Mouse (Mus musculus): ENCODE data around the gene Setd4.
A peak's percentile ranks its signal among the peaks of the same experiment; 100 is the strongest.

The Setd4 gene

DNA sequence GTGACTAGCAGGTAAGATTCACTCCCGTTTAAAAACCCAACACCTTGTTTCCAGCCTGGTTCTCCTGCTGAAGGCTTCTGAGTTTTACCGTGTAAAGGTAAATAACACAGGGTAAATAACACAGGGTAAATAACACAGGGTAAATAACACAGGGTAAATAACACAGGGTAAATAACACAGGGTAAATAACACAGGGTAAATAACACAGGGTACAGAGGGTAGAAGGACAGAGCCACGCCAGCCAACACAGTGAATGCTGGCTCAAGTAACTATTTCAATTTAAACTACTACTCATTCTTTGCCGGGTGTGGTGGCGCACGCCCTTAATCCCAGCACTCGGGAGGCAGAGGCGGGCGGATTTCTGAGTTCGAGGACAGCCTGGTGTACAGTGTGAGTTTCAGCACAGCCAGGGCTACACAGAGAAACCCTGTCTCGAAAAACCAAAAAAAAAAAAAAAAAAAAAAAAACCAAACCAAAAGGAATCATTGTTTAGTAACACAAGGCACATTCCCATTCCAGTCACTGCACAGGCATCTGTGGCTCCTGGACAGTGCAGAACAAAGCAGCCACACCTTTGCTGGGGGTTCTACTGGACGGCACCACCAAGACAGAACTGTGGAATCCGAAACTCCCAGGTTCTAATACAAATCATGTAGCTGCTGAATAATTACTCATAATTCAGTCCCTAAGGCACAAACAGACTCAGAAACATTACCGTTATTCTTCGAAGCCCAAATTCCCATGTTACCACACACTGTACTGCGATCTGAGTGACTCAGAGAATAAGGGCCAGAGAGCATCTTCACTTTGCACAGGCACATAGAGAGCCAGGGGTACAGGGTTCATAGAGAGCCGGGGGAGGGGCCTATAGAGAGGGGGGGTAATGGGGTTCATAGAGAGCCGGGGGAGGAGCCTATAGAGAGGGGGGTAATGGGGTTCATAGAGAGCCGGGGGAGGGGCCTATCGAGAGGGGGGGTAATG is 12.1 kb downstream of the Setd4 start:
- DNase-seq, result no peak

DNA sequence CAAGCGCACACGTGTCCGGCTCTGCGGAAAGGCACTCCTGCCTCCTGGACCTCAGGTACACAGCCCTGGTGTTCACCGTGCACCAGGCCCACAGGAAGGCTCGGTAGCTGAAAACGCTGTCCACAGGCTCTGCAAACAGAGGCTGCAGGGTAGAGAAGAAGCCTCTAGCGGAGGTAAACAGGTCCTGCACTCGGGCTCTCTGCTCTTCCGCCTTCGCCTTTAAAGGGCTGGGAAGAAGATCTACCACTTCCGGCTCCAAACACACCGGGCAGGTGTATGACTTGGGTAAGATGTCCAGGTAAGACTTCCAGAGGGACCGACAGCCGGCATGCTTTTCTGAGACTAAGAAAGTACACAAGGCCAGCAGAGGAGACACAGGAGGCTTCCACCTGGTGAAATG is 12.9 kb downstream of the Setd4 start:
- DNase-seq, result no peak

DNA sequence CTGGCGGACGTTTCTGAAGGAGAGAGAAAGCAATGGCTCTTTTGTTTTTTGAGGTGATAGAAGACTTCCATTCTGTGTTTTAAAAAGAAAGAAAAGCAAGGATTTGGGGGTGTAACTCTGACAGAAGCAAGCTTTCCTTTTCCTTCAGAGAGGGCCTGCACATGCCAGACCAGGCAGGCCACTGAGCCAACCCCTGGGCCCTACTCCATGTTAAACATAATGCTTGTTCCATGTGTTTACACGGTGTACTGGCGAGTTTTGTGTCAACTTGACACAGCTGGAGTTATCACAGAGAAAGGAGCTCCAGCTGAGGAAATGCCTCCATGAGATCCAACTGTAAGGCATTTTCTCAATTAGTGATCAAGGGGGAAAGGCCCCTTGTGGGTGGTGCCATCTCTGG is 15.6 kb downstream of the Setd4 start:
- no peak for DNase-seq

DNA sequence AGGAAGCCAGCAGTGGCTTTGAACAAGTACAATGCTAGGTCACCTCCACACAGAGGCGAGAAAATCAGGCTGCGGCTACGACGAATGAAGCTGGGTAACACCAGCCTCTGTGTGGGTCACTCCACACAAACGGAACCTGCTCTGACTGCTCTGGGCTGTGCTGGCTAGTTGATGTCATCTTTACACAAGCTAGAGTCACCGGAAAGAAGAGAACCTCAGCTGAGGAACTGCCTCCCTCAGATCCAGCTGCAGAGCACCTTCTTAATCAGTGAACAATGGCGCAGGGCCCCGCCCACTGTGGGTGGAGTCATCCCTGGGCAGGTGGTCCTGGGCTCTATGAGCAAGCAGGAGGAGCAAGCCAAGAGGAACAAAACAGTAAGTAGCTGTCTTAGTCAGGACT is 17.5 kb downstream of the Setd4 start:
- no peak for DNase-seq

DNA sequence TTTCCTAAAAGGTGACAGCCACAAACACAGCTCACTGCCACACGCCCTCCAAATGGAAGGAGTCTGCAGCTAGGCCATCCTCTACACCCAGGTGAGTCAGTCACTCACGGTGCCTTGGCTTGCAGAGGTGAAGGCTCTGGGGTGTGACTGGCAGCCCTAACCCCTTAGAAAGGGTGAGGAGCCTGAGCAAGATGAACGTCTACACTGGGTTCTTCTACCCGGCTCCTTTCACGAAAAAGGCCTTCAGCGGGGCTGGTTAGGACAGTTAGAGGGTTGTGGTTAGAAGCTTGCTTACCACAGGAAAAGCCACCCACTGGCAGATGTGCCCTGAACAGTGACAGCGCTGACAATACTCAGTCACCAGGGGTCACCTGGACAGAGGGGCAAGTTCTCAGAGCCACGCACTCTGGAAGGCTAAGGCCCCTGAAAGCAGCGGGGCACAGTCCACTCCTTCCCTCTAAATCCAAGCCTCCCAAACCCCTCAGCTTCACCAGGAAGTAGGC is 18.1 kb downstream of the Setd4 start:
- no peak for DNase-seq

DNA sequence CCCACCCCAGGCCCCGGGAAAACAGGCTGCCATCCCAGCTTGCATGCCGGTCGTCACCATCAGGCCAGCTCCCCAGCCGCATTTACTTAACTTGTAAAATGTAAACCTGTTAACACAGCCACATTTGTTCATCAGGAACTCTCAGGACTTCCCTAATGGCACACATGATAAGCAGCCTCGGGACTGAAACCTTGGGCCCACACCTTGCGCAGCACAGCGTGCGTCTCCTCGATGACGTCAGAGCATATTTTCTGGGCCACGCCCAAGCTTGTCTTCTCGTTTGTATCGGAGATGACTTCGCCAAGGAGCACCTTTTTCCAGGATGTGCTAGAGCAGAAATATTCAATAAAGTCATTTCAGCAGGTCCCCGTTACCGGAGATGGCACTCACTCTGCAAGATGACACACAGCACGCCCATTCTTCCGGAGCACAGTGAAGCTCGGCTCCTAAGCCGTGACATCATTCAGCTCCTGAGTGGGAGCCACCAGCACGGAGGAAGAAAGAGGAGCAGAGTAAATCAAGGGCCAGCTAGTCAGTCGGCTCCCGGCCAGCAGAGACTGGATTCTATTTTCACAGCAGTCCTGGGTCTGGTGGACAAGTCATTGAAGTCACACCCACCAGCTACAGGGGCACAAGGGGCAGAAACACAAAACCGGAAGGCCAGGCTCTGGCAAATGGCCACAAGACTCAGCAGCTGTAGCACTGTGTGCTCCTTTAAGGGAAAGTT is 18.7 kb downstream of the Setd4 start:
- DNase-seq, result no peak

DNA sequence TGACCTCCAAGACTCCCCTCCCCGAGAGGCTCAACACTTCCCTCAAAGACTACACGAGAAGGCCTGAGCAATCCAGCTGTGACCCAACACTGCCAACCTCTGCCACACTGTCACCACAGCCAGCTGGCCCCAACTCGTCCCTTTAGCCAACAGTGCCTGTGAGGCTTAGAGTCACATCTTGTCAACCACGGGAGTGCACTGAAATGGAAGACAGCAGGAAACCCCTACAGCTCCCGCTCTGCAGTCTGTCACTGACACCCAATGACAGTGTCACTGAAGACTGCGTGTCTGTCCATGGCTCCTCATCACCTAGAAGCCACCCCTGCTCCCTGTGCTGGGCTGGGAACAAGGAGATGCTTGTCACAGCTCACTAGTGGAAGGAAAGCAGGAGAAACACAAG is 22.7 kb downstream of the Setd4 start:
- DNase-seq, result no peak

DNA sequence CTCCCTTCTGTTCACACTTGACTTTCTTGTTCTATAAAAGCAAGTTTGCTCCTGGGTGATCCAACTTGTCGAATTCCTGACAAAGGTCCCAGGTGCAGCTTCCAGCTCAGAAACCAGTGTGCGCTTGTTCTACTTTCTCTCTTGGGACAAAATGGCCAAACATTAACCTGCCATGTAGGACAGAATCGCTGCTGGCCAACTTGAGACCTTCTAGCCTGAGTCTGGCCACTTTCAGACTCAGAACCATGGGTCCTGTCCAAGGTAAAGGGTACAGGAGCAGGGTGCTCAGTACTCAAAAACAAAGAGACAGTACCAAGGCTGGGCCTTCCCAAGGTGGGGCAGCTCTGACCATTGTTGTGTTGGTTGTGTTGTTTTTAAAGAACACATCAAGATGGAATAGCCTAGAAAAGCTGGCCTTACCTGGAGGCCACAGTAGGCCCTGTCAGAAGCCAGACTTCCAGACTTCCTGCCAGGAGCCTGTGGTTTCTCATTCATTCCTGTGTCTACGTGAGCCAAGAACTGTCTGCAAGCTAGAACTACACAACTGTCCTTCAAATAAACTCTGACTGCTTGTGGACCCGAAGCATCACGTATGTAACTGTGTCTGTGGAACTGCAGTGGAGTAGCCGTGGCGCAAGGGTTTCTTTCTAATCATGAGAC is 25.4 kb downstream of the Setd4 start:
- DNase-seq, result no peak

DNA sequence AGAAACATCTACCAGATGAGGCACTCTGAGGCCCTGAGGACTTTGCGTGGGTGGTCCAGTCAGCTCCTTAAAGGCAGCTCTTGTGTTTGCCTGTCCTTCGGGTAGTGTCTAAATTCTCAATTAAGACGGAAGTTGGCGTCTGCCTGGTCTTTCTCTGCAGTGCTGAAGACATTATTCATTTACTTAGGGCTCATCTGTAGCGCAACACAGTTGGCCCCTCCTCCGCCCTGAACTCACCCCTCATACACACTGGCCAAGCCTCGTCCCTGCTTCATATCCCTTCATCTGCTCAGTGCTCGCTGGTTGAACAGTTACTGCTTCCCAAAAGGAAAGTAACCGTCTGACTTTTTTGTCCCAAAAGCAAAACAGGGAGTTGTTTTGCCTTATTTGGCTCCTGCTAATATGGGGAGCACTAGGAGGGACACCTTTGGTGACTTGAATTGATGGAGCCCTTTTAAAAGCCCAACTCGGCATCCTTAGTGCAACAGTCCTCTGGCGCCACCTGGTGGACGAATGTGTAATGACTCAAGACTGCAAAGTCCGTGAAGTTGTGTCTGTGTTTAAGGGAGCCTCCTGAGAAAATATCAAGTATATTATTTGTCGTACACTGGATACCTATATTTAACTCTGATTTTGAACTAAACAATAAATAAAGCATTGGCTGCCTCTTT is 27.3 kb downstream of the Setd4 start:
- DNase-seq, result peak; percentile 45 to 79

DNA sequence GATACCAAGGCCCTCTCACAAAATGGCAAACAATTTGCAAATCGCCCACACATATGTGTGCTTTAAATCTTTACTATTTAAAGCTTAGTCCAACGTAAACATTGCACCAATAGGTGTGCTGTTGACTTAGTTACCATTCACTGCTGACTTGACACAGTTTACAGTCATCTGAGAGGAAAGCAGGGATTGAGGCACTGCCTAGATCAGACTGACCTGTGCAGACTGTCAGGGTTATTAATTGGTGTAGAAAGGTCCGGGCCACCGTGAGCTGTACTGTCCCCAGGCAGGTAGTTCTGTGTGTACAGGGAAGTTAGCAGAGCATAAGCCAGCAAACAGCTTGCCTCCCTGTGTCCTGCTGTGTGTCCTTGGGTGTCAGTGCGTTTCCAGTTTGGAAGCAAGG is 28.3 kb downstream of the Setd4 start:
- DNase-seq, result no peak

DNA sequence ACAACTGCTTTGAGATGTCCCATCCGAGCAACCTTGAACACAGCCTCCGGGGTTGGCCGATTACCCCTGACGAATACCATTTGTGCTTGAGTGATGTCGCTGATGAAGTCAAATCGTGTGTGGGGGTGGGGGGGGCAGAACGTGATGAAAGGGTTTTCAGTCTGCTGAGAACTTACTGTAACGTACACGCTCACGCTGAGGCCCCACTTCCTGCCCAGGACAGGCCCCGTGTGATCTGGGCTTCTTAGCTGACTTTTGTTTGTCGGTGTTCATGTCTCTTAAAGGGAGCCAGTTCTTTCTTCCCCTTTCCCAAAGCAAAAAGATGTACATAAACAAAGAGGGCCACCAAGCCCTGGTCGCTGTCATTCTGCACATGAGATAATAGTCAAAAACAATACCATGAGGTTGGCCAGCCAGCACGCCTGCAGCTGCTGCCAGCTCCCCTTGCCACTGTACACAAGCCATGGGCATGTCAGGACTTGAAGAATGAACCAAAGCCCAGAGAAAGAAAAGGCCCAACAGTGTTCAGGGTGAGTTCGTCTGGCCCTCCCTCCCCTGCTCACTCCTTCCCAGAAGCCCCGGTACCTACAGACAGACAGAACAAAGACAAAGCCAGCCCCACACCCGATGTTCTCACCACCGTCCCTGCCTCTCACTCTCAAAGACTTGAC is 29.2 kb downstream of the Setd4 start:
- no peak for DNase-seq

DNA sequence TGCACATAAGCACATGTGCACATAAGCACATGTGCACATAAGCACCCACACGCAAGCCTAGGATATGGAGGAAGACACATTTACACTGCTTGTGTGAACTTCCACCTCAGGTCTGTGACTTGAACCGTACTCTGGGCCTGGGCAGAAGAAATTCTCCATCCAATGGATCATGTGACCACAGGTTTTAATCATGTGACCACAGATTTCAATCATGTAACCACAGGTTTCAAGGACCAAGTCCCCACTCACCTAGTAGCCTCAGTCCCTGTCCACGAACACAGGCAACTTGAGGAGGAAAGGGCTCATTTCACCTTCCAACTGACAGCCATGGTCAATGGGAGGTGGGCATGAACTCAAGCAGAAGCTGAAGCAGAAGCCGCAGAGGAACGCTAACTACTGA is 30.4 kb downstream of the Setd4 start:
- DNase-seq, result no peak

DNA sequence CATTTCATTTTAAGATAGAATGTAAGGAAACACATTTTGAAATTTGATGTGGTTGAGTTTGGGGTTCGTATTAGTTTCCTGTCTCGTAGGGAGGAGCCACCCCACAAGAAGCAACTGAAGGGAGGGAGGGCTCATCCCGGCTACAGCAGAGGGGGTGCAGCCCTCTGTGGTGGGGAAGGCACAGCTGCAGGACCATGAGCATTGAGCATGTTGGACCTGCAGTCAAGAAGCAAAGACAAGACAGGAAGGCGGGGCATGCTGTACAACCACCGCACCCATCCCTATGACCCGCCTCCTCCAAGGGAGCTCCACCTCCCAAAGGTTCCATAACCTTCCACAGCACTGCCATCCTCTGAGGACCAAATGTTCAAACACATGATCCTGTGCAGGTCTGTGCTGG is 31.5 kb downstream of the Setd4 start:
- no peak for DNase-seq

DNA sequence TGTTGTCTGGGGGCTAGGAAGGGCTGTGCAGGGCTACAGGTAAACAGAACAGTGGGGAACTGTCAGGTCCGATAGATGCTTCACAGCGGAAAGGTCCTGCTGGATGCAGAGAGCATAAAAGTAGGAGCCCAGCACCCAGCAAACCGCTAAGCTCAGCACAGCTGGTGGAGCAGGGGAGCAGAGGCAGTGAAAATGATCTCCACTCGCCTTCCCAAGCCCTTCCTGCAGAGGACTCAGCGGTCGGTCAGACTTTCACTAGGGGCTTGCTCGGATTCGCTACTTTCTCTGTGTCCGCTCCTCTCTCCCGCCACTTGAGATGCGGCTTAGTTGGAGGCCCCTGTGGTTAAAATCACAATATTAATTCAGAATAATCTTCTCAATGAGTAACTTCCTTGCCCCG is 45.4 kb downstream of the Setd4 start:
- DNase-seq, result no peak

DNA sequence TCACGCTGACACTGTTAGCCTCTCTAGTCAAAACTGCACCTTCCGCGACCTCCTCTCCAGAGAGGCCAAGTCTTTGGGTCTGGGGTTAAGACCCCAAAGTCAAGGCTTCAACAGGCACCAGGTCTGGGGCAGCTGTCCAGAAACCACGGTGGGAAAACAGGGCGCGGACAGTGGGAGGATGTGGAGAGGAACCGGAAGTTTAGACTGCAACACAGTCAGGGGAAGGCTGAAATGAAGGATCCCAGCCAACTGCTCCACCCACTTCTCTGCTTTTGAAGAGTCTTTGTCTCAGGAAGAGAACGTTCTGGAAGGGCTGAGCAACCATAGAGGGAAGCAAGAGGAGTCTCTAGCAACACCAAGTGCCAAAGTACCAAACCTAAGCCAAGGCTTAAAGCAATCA is 46.2 kb downstream of the Setd4 start:
- no peak for DNase-seq

DNA sequence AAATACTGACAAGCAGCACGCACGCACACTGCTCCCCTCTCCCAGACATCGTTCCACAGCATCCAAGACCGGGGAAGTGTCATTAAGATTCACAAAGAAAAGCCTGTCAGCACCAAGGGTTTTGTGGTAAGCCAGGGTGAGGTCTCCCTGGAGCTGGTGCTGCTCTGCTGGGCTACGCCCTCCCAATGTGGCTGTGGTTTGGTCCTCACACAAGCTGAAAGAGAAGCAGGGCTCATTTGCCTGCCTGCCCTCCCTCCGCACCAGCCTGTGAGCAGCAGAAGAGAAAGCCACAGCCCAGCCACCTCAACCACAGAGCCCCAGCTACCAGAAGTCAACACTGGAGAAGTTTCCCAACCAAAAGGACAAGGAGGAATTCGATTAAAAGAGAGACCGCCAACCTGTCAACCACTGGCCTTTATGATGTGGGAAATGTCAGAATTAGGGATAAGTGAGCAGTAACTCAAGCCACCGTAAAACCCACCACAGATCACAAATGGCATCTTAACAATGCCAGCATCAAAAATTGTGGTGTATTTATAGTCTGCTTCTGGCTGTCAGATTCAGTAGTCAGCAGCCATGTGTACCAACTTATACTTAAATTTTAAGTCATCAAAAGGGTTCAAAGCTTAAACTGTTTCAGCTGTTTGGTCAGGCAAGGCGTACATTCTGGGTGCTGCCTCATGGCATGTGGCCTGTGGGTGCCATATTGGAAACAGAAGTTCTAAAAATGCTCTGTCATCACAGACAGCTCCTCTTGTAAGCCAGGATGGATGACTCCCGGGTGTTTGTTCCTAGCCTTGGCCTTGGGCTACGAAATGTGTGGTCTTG is 51.0 kb downstream of the Setd4 start:
- peak in 1 of 2 experiments; percentile 26 for DNase-seq

DNA sequence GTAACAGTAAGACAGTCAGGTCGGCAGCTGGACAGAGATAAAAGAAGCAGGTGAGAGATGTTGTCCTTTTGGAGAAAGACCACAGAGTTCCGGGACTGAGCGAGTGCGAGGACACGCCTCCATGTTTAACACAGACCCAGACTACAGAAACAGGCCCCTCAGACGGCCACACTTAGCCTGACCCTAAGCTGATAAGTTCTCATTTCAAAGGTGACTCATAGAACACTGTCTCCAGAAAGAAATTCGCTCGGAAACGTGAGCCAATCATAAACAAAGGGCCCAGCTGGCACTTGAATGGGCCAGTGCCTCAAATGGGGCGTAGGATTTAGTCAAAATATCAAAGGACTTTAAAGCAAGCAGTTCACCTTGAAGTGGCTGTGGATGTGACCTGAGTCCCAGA is 54.6 kb downstream of the Setd4 start:
- DNase-seq, result no peak

DNA sequence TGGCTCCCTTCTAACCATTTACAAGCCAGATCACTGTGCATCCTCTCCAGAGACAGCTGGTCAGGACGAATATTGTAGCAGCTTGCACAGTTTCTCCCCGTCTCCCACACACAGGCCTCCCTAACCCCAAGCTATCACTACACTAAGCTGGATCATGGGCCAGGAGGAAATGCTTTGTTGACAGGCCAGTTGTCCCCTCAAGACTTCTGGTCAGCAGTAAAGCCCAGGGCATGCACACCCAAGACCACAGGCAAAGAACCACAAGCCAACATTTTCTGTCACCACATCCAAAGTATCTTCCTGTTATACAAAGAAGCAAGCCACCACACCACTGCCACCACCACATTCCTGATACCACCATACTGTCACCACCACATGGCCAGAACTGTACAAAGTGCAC is 55.8 kb downstream of the Setd4 start:
- no peak for DNase-seq

DNA sequence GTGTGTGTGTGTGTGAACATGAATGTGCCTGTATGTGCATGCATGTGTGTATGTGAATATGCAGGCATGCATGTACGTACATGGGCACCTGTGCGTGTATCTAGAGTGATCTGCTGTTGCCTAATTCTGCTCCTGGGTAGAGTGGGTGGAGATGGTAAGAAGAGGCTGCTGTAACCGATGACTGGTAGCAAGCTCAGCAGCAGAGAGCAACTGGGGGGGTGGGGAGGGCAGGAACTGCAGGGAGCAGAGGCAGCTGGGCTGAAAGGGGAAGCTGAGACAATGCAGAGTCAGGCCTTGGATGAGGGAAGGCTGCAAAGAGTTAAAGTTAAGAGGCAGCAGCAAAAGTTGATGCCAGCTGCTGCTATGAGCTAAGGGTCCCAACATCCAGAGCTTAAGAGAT is 56.7 kb downstream of the Setd4 start:
- DNase-seq, result no peak

DNA sequence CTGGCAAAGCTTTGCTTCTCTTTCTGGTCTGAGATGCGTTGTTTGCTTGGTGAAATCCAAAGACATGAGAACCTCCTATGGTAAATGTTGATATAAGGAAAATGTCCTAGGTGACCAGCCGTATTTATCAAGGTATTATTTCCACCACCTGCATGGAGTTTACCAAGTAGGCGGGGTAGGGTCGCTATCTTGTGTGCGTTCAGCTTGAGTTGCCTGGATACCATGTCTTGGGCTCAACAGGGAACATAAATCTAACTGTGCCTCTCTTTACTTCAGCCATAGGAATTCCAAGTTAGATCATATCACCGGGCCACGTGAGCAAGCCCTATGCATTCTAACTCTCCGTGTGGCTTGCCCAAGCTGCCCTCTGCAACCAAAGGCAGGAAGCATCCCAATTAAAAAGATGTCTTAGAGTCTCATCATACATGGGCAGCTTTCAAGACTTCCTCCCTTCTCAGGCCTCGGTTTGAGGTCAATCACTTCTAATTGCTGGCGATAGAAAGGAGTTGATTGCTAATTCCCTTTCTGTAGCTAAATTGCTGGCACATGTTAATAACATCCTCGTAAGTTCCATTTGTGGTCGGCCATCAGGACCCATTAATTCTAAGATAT is 57.4 kb downstream of the Setd4 start:
- no peak for DNase-seq

DNA sequence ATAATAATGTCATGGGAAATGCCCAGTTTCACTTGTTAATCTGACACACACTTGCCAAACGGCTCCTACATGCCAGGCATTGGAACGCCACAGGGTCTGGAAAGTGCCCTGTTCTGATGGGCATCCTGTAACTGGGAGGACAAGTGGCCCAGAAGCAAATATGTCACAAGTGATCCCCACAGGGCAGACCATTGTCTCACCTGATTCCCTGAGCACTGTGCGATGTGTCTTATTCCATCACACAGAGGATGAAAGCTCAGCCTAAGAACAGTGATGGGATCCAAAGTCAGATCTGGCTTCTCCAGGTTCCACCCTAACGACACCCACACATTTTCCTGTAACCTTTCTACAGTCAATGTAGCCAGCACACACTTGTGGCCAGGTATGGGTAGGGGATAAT is 58.9 kb downstream of the Setd4 start:
- no peak for DNase-seq
